Mouse (Mus musculus) intestine, embryonic 16.5 days (tissue): ENCODE measurements around the gene Eva1a. TPM values are rescaled to one million over a fixed set of nuclear protein-coding genes. Genes with fewer than 3 reads are reported as not detected.

Source experiments
- ATAC-seq: fragments of 200-750 bp; cut with Nextera tagmentation; 2 replicates; pipeline ENCODE4 v1.8.0; 2017; ENCODE audit warnings: moderate TSS enrichment, moderate library complexity
- H3K27ac ChIP-seq: fragments of 300-500 bp; sonication (generic); 2 replicates; pipeline ENCODE4 v1.5.1; 2014; ENCODE audit warnings: mild to moderate bottlenecking, low read length
- H3K27me3 ChIP-seq: fragments of 300-500 bp; sonication (generic); replicated peaks from 2 replicates; pipeline ENCODE4 v1.6.1; 2014; ENCODE audit warnings: low read length, control low read depth, mixed read lengths; ENCODE audit not compliant: control insufficient read depth, insufficient read depth
- H3K36me3 ChIP-seq: fragments of 300-500 bp; sonication (generic); 2 replicates; pipeline ENCODE4 v1.6.1; 2014; ENCODE audit warnings: low read length, control low read depth; ENCODE audit not compliant: control insufficient read depth, insufficient read depth
- H3K4me1 ChIP-seq: fragments of 300-500 bp; sonication (generic); 2 replicates; pipeline ENCODE4 v1.6.1; 2014; ENCODE audit warnings: low read length, control low read depth, mixed read lengths; ENCODE audit not compliant: control insufficient read depth, insufficient read depth
- H3K4me2 ChIP-seq: fragments of 300-500 bp; sonication (generic); 2 replicates; pipeline ENCODE4 v1.6.1; 2014; ENCODE audit warnings: low read depth, low read length, control low read depth
- H3K4me3 ChIP-seq: fragments of 300-500 bp; sonication (generic); 2 replicates; pipeline ENCODE4 v1.5.1; 2014; ENCODE audit warnings: mild to moderate bottlenecking, low read length
- H3K9ac ChIP-seq: fragments of 300-500 bp; sonication (generic); 2 replicates; pipeline ENCODE4 v1.6.1; 2014; ENCODE audit warnings: low read depth, low read length
- H3K9me3 ChIP-seq: fragments of 300-500 bp; sonication (generic); 2 replicates; pipeline ENCODE4 v1.6.1; 2016; ENCODE audit warnings: low read length, control low read depth; ENCODE audit not compliant: control insufficient read depth
- WGBS: fragments of 180-500 bp; shearing (Covaris S2); extraction: QIAGEN DNeasy Blood & Tissue Kit; methylation state at CpG from one replicate; pipeline ENCODE4 v1.1.7; 2014; 5-methylcytosine and 5-hydroxymethylcytosine counted together
- polyA plus RNA-seq: library from polyadenylated mRNA; unstranded; fragments of >200 nt; fragmentation: Nextera tagmentation; extraction: Ambion mirVana; gene quantifications from 2 replicates; pipeline ENCODE4 v1.2.1, GENCODE M21; 2015

Gene Eva1a
- polyA plus RNA-seq, 1 experiment from 2014 or later: 20.3 TPM

- no peaks in the 10 kb centered on the region for H3K27me3 ChIP-seq
- H3K4me1 ChIP-seq: peaks cover 34% of the 10 kb centered on the region
- peak; percentile 75 for ATAC-seq
- no peaks in the 10 kb centered on the region for H3K9me3 ChIP-seq
- WGBS: under 1% methylated on average over 47 of the region's 50 CpGs
- peak overlapping the region; percentile 90 for H3K27ac ChIP-seq
- no peaks in the 10 kb centered on the region for H3K36me3 ChIP-seq
- H3K9ac ChIP-seq: peak overlapping the region; percentile 82
- peak overlapping the region; percentile 91 for H3K4me2 ChIP-seq
- peak overlapping the region; percentile 75 for H3K4me3 ChIP-seq
Measured at GRCm38 (mm10) chr6:82041488-82042295, 849 bp downstream of the Eva1a start.

- Histone ChIP-seq H3K9me3 (no peaks in the 10 kb centered on the region), H3K4me2 (peak overlapping the region; percentile 91), H3K9ac (peak overlapping the region; percentile 82), H3K27me3 (no peaks in the 10 kb centered on the region), H3K4me3 (peak overlapping the region; percentile 75), H3K36me3 (no peaks in the 10 kb centered on the region), H3K4me1 (peaks cover 34% of the 10 kb centered on the region), H3K27ac (peak overlapping the region; percentile 90)
- peak; percentile 43 for ATAC-seq
- under 1% methylated on average over 35 of the region's 35 CpGs for WGBS
Measured at GRCm38 (mm10) chr6:82042296-82043125, 1.7 kb downstream of the Eva1a start.

GRCm38 (mm10) chr6:82043634-82044033 is 2.8 kb downstream of the Eva1a start:
- Histone ChIP-seq H3K4me3 (peak overlapping the region; percentile 75), H3K27me3 (no peaks in the 10 kb centered on the region)
- no peak for ATAC-seq

DNA sequence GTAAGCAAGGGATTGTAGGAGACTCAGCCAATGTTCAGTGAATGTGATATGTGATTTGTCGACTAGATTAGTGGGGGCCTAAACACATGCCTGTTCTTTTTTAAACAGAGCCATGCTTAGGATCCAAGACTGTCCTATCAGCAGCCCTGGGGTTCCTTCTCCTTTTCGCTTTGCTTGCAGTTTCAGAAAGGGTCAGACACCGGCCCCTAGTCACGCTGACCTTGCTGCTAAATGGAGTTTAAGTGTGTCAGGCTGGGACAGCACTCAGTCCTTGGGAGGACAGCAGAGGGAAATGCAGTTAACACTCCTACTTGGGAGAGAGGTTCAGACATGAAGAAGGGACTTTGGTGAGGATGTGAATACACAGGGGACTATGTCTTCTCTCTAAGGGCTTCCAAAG is 3.7 kb downstream of the Eva1a start:
- no peak overlapping the region for H3K4me2 ChIP-seq
- ATAC-seq: no peak
- H3K4me3 ChIP-seq: no peak overlapping the region
- H3K9me3 ChIP-seq: no peaks in the 10 kb centered on the region
- H3K9ac ChIP-seq: no peak overlapping the region
- no peaks in the 10 kb centered on the region for H3K27me3 ChIP-seq
- no peaks in the 10 kb centered on the region for H3K36me3 ChIP-seq
- H3K4me1 ChIP-seq: peaks cover 38% of the 10 kb centered on the region
- WGBS: 73% methylated on average over 4 of the region's 4 CpGs
- no peak overlapping the region for H3K27ac ChIP-seq

More at GRCm38 (mm10) chr6:82043634-82044033, 2.8 kb downstream of the Eva1a start:
- H3K9me3 ChIP-seq: no peaks in the 10 kb centered on the region
- peaks cover 38% of the 10 kb centered on the region for H3K4me1 ChIP-seq
- peak overlapping the region; percentile 42 for H3K9ac ChIP-seq
- H3K36me3 ChIP-seq: no peaks in the 10 kb centered on the region
- 49% methylated on average over 4 of the region's 4 CpGs for WGBS
- no peak overlapping the region for H3K27ac ChIP-seq
- H3K4me2 ChIP-seq: peak overlapping the region; percentile 91

GRCm38 (mm10) chr6:82047977-82048376 is 7.1 kb downstream of the Eva1a start:
- Histone ChIP-seq H3K9me3 (no peaks in the 10 kb centered on the region), H3K4me1 (peaks cover 43% of the 10 kb centered on the region), H3K4me2 (no peak overlapping the region), H3K9ac (peak overlapping the region; percentile 36; the same call in 1 of the 2 replicates), H3K27ac (peak overlapping the region; percentile 82), H3K36me3 (no peaks in the 10 kb centered on the region), H3K27me3 (no peaks in the 10 kb centered on the region), H3K4me3 (no peak overlapping the region)
- 38% methylated on average over 6 of the region's 6 CpGs for WGBS
- peak; percentile 91 for ATAC-seq

DNA sequence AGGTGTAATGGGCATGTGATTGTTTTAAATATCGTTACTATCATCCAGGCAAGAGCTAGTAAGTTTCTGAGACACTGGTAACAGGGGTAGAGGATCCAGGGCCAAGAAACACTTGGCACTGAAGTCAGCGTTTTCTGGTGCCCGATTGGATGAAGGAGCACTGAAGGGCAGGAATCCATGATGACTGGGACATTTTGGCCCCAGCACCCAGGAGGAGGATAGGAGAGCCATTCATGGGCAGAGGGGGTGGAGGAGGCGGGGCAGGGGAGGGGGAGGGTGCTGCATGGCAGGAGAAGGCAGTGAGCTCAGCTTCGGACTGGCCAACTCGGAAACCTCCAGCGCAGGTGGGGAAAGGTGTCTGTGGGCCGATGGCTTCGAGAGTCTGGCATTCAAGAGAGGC is 9.4 kb downstream of the Eva1a start:
- H3K4me1 ChIP-seq: peaks cover 29% of the 10 kb centered on the region
- no peak overlapping the region for H3K27ac ChIP-seq
- H3K36me3 ChIP-seq: no peaks in the 10 kb centered on the region
- 87% methylated on average over 9 of the region's 9 CpGs for WGBS
- H3K9ac ChIP-seq: no peak overlapping the region
- H3K27me3 ChIP-seq: no peaks in the 10 kb centered on the region
- H3K9me3 ChIP-seq: no peaks in the 10 kb centered on the region
- no peak for ATAC-seq
- no peak overlapping the region for H3K4me2 ChIP-seq
- no peak overlapping the region for H3K4me3 ChIP-seq

- Histone ChIP-seq H3K4me1 (peaks cover 19% of the 10 kb centered on the region; the same call in 1 of the 2 replicates), H3K9me3 (no peaks in the 10 kb centered on the region), H3K27ac (0 out of 2 replicates have a peak overlapping the region, but pooled peaks have one; percentile 5), H3K4me3 (no peak overlapping the region), H3K4me2 (no peak overlapping the region), H3K9ac (no peak overlapping the region), H3K36me3 (no peaks in the 10 kb centered on the region), H3K27me3 (no peaks in the 10 kb centered on the region)
- WGBS: 71% methylated on average over 8 of the region's 8 CpGs
- ATAC-seq: no peak
Measured at GRCm38 (mm10) chr6:82051569-82051968, 10.7 kb downstream of the Eva1a start.

DNA sequence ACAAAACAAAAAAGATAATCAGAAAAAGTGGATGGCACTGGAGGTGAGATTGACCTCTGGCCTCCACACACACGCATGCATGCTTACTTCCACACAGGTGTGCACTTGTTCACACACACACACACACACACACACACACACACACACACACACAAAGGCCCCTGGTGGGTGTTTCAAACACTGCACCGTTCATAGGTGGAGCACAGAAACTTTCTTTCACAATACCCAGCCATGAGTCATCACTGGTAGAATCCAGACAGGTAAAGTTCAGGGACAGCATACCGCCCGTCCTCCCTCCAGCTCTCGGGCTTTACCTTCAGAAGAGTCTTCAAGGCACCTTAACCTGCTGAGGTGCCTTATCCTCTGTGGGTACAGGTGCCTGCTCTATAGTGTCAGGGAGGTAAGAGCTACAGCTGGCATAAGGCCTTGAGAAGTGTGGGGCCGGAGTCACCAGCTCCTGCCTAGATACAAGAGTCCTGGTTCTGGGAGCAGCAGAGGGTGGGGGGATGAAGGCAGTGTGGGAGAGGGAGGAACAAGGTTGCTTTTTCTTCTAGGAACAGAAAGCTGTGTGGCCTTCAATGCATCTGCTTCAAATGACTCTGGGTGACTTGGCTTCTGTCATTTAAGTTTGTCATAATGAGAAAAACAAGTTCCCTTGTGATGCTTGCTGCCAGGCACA is 11.3 kb downstream of the Eva1a start:
- H3K27me3 ChIP-seq: no peaks in the 10 kb centered on the region
- H3K4me3 ChIP-seq: no peak overlapping the region

GRCm38 (mm10) chr6:82052726-82053118 is 11.9 kb downstream of the Eva1a start:
- Histone ChIP-seq H3K4me2 (no peak overlapping the region), H3K27me3 (no peaks in the 10 kb centered on the region), H3K9ac (no peak overlapping the region), H3K4me1 (peaks cover 19% of the 10 kb centered on the region; the same call in 1 of the 2 replicates), H3K9me3 (no peaks in the 10 kb centered on the region), H3K36me3 (no peaks in the 10 kb centered on the region), H3K27ac (no peak overlapping the region), H3K4me3 (no peak overlapping the region)
- 59% methylated on average over 2 of the region's 2 CpGs for WGBS
- no peak for ATAC-seq

More for the DNA sequence above, 11.3 kb downstream of the Eva1a start:
- H3K9me3 ChIP-seq: no peaks in the 10 kb centered on the region
- ATAC-seq: peak; percentile 80
- no peak overlapping the region for H3K9ac ChIP-seq
- no peak overlapping the region for H3K4me2 ChIP-seq
- H3K4me1 ChIP-seq: peaks cover 19% of the 10 kb centered on the region; the same call in 1 of the 2 replicates
- 67% methylated on average over 6 of the region's 6 CpGs for WGBS
- H3K36me3 ChIP-seq: no peaks in the 10 kb centered on the region
- peak overlapping the region; percentile 67; the same call in 1 of the 2 replicates for H3K27ac ChIP-seq
